Mouse (Mus musculus): ENCODE results near the gene Lrig1. TPM values are rescaled to one million over a fixed set of nuclear protein-coding genes. Genes with fewer than 3 reads are reported as not detected.
A peak's percentile ranks its signal among the peaks of the same experiment; 100 is the strongest.

Lrig1 gene
- total RNA-seq, 2 experiments from 2014 or later = 39.7 to 49.4 TPM

DNA sequence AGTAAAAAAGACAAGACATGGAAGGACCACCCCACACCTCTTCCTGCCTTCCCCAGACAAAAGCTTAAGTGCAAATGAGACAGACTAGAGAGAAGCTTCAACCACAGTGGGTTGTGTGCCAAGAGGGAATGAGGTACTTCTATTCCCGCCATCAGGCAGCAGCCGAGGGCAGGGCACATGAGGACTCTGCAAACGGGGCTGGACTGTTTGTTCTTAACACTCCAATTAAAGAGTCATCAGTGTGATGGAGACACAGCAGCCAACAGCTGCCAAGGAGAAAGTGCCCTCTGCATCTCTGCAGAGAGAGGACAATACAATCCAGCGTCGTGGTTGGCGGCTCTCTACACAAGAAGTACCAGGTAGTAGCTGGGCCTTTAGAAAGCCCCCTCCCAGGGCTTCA lies 71.2 kb downstream of the Lrig1 start:
- intact Hi-C loops (cut with DNase I; ENCODE audit: low total_unique reads) = no loop called here
- no peak for DNase-seq

DNA sequence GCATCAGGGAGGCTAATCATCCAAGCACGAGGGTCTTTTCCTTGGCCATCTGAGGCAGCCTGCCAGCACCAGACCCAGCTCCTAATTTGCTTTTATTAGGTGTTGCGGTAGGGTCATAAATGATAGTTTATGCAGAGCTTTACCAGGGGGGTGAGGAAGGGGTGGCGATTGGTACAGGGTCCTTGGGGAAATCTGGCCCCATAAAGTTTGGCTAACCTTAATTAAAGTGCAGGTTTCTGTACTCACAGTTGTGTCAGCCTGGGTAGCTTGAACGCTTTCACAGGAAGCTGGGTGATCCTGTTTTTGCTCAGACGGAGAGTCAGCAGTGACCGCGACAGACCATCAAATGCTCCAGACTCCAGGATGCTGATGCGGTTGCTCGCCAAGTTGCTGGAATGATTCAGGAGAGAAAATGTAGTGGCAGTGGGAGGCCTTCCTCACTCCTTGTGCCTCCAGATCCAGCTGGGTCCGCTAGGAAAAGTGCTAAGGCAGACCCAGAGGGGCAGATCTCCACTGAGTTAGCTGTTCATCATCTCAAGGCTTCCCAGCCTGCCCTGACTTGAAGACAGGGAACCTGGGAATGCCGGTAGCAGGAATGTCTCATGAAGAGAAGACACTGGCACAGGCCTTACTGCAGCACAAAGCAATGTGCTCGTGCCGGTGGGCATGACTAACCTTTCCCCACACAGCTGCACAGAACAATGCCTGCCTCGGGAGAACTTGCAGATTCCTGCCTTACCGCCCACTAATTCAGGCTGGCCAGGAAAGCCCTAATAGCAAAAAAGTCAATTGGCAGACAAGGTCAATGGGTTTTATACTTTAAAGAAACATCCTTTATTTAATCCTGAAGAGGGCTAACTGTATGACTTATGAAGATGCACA lies 72.0 kb downstream of the Lrig1 start:
- intact Hi-C loops (cut with DNase I; ENCODE audit: low total_unique reads) = no loop called here

DNA sequence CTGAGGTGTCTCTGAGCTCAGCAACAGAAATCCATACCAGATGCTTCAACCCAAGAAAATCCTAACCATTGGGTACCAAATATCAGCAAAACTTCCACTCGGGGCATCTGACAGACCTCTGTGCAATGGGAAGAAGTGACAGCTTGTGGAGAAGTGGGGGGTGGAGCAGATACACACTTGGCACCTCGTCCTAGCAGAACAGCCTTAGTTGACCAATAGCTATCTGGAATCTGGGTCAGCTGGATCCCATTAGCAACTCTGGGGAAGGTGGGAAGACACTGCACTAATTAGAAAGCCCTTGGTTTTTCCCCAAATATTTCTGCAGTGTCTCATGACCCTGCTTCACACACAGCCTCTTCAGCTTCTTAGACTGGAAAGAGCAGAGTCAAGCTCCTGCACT lies 73.2 kb downstream of the Lrig1 start:
- intact Hi-C loops (cut with DNase I; ENCODE audit: low total_unique reads) = no loop called here

More for the DNA sequence above, 72.0 kb downstream of the Lrig1 start:
- no peak for DNase-seq

DNA sequence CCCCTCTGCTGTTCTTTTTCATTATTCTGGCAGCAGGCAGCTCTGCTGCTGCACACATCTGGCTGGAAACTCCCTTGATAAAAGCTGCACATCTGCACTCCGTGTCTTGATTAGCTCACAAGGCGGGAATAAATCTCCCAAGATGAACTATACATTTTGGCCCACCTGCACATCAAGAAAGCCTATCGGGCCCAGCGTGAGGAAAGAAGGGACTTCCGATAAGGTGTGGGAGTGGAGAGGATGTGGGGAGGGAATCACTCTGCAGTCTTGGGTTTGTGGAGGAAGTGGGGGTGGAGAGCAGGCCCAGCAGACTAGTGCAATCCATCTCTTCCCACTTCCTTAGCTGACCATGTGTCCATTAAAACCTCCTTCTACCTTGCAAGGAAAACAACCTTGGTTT lies 74.1 kb downstream of the Lrig1 start:
- intact Hi-C loops (cut with DNase I; ENCODE audit: low total_unique reads) = no loop called here
- no peak for DNase-seq

More for the DNA sequence above, 73.2 kb downstream of the Lrig1 start:
- DNase-seq = no peak

DNA sequence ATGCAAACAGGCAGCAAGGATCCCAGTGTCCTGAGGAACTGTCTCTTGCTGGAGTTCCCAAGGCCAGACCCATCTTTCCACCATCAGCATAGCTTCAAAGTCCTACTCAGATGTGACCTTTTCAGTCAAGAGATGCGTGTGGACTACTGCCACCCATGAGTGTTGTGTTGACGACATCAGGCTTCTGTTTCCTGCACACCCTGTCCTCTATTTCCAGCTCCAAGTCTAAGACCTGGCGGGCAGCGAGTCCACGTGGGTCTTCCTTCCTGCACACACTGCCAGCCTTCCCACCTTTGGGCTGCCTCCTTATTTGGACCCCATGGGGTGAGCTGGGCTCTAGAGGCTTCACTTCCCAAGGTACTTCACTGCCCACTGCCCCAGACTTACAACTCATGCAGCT lies 75.4 kb downstream of the Lrig1 start:
- intact Hi-C loops (cut with DNase I; ENCODE audit: low total_unique reads) = loop anchor here (5.0 kb wide), 1 partner anchor 343 kb away; no protein-coding TSS in a partner anchor
- no peak for DNase-seq

DNA sequence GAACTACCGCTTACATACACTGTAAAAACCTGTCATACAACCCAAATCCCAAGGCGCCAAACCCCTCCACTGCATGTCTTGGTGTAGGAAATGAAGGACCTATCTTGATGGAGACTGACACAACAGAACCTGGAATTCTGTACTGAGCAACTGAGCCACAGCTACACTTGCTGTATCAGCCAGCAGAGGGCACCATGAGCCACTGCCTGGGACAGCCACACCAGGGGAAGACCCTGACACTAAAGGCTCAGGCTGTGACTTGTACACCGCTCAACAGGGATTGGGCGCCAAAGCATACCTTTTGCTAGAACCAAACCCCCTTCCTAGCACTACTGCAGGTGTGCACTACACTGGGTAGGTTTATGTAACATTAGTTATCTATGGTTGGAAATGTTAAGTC lies 77.0 kb downstream of the Lrig1 start:
- DNase-seq = peak; percentile 75
- intact Hi-C loops (cut with DNase I; ENCODE audit: low total_unique reads) = loop anchor here (5.0 kb wide), 1 partner anchor 344 kb away; no protein-coding TSS in a partner anchor

DNA sequence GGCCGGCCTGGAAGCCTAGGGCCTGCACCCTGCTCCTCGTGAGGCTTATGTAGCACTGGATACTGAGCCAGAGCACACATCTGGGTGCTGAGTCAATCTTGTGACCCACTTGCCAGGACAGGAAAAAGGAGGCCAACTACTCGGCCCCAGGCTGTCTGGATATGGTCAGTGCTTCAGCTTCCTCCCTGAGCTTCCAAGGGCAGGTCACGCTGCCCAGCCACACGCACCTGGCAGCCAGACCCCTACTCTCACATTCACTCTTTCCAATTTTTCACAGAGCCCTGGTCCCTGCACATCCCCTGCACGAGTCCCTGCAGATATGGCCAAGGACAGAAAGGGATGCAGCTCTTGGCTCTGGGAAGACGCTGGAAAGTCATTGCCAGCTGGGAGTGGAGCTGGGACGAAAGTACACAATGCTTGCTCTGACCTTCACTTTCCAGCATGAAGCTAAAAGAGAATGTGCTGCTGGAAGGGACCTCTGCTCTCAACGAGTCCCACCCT lies 79.1 kb downstream of the Lrig1 start:
- DNase-seq = peak; percentile 78
- intact Hi-C loops (cut with DNase I; ENCODE audit: low total_unique reads) = loop anchor here (5.0 kb wide), 1 partner anchor 346 kb away; no protein-coding TSS in a partner anchor

DNA sequence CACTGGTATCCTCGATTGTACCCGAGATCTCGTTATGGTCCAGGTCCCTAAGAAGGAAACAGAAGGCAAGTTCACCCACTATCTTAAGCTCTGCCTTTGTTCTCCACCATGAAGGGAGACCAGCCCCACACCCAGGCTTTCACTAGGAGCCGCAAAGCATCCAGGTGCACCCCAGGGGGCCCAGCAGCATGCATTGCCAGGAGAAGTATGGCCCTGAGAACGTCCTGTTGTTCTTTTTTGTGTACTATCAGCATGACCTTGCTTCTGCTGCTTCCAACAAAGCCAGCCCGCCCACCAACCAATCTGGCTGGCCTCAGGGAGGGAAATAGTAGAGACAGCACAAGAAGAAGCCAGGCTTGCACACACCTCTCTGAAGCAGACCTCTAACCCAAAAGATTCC lies 79.7 kb downstream of the Lrig1 start:
- intact Hi-C loops (cut with DNase I; ENCODE audit: low total_unique reads) = loop anchor here (5.0 kb wide), 1 partner anchor 347 kb away; no protein-coding TSS in a partner anchor
- no peak for DNase-seq

DNA sequence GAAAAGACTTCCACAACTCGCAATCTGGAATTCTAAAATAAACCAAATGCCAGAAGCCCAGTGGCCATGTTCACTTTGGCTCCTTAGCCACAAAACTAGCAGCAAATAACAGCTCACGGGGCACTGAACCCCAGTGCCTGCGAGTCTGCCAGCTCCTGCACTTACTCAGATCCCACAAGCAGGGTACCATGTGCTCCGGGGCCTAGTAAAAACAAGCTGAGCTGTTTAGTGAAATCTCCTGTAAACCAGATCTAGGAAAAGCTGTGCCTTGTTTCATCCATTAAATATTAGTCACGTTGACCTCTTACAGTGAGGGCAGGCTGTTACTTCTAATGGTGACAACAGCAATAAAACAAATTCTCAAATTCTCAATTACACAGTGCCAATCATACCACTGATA lies 81.3 kb downstream of the Lrig1 start:
- intact Hi-C loops (cut with DNase I; ENCODE audit: low total_unique reads) = loop anchor here (5.0 kb wide), 1 partner anchor 359 kb away; no protein-coding TSS in a partner anchor

DNA sequence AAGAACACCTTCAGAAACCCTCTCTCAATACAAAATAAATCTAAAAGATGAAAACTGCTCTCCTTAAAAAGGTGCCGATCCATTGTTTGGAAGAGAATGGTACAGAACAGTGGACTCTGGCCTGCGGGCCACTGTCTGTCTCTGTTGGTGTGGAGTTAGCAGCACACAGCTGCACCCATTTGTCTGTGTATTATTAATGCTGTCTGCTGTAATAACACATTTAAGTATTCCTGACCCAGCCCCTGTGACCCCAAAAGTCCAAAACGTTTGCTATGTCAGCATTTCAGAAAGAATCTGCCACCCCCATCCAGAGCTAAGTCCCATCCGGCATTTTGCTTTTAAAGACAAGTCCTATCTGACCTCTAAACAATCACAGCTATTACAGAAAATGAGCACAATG lies 84.0 kb downstream of the Lrig1 start:
- no peak for DNase-seq
- intact Hi-C loops (cut with DNase I; ENCODE audit: low total_unique reads) = loop anchor here (5.0 kb wide), 1 partner anchor 361 kb away; no protein-coding TSS in a partner anchor

More for the DNA sequence above, 81.3 kb downstream of the Lrig1 start:
- DNase-seq = no peak

DNA sequence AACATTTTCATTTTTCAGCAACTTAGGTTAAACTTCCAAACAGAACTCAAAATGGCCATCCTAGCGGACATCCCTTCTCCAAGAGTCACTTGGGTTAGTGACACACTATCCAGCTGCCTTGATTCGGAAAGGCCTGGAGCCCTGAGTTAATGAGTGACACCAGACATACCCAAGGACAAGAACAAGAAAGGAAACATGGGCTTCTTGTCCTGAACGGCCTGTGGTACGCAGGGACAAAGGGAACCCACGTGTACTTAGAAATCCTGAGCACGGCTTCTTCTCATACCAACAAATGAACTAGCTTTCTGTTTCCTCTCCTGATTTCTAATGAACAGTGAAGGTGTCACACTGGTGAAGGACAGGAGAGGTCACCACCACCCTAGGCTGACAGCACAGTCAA lies 85.6 kb downstream of the Lrig1 start:
- DNase-seq = no peak
- intact Hi-C loops (cut with DNase I; ENCODE audit: low total_unique reads) = no loop called here

DNA sequence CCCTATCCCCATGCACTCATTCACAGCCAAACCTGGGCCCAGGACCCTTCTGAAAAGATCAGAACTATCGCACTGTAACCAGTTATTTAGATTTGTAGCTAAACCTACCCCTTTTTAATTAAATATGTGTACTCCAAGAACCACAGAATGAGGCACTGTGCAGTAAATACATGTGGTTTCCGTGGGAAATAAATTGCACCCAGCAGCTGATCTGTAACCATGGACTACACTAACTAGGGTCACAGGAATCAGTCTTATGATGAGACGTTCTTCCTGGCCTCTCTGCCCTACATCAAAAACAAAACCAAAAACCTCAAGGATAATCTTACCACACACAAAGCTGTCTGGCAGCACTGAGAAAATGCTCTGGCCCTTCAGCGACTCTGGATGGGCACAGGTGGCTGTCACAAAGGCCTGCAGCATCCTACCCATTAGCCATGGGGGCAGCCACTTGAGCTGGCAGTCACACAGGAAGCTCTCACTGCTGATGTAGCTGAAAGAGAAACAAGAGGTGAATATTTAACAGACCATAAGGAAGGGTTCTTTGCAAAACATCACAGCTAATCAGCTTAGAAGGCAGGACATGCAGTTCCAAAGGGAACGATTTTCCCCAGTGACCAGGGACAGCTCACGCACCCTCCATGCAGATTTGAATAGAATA lies 86.6 kb downstream of the Lrig1 start:
- intact Hi-C loops (cut with DNase I; ENCODE audit: low total_unique reads) = no loop called here
- no peak for DNase-seq

DNA sequence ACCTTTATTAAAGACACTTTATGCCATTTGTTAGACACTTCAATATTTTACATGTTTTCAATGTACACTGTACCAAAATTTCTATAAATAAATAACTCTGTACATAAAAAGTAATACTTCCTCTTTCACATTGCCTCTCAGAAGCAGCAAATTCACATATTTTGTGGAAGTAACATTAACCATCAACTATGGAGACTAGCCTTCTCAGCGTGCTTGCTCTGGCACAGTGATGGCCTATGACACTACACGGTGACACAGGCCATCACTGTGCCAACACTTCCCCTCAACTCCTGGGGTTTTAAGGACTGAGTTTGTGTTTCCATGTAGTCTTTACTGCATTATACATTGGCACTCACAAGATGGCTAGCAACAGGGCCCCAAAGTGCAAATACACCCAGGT lies 95.4 kb downstream of the Lrig1 start:
- DNase-seq = no peak
- intact Hi-C loops (cut with DNase I; ENCODE audit: low total_unique reads) = loop anchor here (5.0 kb wide), 1 partner anchor 62 kb away; no protein-coding TSS in a partner anchor

DNA sequence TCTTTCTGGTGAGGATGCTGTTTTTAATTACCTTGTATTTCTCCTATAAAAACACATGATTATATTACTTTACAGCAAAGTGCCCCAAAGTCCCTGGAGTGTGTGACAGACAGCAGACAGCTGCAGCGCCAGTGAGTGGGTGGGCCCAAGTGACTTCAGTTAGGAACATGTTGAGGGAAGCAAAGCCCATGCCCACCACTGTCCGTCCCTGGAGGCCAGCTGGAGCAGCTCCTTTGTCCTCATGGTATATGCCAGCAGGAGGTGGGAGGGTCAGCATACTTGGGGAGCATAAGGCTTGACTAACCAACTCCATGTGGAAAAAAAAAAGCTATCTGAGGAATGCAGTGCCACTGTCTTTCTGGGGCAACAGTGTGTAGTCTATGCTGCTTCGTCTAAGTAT lies 95.9 kb downstream of the Lrig1 start:
- no peak for DNase-seq
- intact Hi-C loops (cut with DNase I; ENCODE audit: low total_unique reads) = loop anchor here (5.0 kb wide), 1 partner anchor 62 kb away; no protein-coding TSS in a partner anchor

DNA sequence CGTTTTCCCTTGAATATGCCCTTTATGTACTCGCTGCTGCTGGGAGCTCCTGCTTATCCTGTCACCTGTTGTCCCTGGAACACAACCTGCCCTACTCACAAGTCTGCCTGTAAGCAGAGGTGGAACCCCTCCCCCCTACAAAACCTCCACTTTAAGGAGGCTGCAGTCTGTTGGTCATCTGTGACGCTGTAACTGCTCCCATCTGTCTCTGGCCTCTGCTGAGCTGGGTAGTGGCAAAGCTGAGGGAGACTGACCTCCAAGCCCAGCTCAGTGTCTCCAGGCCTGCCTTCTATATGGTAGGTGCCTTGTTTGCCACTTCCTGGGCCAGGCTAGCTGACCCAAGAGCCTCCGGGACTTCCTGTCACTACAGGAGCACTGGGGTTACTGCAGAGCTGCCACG lies 98.1 kb downstream of the Lrig1 start:
- intact Hi-C loops (cut with DNase I; ENCODE audit: low total_unique reads) = loop anchor here (5.0 kb wide), 1 partner anchor 60 kb away; no protein-coding TSS in a partner anchor
- DNase-seq = no peak

DNA sequence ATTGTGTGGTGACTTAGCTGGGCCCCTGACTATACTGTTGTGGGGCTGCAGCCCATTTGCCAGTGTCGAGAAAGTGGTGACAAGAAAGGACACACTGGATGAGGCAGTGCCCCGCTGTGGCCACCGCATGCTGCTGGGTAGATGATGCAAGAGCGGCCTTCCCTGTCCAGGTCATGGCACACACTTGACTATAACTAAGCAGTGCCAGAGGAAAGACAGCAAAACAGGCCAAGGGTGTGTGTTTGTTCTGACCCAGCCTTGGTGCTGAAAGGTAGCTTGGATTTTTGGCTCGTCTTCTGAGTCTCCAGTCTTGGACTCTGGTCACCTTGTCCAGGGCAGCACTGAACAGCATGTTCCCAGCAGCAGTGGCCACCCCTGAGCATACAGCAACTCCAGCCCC lies 98.9 kb downstream of the Lrig1 start:
- intact Hi-C loops (cut with DNase I; ENCODE audit: low total_unique reads) = loop anchor here (5.0 kb wide), 1 partner anchor 59 kb away; no protein-coding TSS in a partner anchor
- DNase-seq = no peak

DNA sequence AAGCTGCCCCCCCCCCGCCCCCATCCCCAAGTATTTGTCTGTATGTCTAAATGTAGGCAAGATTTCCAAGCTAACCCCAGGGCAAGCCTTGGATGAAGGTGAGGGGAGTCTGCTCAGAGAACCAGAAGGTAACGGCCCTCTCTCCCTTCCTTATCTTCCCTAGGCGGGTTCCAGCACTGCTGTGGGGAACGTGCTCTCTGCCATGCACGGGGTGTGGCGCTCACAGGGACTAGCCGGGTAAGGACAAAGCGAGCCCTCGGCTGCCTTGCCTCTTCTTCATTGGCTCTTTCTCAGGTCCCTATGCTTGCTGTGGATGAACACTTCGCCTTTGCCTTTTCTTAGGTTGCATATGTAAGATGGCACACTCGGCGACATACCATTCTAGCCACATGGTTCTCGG lies 100.9 kb downstream of the Lrig1 start:
- no peak for DNase-seq
- intact Hi-C loops (cut with DNase I; ENCODE audit: low total_unique reads) = no loop called here

DNA sequence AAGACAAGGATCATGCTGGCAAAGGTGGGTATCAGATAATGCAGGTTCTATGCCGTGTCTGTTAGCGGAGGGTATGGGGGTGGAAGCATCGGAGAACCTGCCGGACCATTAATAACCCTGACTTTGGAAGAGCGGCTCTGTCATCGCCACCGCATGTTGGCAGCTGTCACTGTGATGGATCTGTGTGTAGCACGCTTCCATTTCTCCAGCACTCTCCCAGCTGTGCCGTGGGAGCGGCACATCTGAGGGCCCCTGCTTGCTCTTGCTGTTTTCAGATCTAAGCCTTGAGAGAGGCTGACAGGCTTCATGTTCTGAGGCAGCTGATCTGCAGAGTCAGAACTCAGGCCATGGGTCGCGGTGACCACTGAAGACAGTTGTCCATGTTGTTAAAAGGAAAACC lies 101.5 kb downstream of the Lrig1 start:
- intact Hi-C loops (cut with DNase I; ENCODE audit: low total_unique reads) = no loop called here
- DNase-seq = no peak

DNA sequence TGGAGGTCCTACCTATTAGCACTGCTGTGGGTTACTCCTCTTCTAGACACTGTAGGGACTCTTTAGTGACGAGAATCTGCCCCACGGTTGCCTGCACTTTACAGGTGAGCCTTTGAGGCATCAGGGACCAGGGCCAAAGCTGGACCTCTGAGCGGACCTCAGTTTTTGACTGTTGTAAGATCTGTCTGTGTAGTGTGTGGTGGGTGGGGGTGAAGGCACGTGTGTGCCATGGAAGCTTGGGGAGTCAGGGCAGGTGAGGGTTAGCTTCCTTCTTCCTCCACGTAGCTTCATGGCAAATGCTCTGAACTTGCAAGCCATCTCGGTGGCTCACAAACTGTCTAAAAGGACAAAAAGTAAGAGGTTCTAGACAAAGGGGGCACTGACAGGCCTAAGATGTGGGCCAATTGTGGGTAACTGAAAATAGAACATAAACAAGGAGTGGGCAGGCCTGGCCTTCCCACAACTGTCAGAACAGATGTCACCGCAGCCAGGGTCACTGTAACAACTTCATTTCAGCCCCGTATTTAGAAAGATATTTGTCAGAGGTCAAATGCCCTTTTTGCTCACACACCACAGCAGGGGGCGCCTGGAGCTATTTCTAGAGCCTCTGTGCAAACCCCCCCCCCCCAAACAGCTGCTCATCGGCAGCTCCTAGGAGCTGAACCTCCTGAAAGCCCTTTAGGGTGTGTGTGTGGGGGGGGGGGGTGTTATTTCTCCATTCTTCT lies 103.0 kb downstream of the Lrig1 start:
- peak; percentile 52 for DNase-seq
- intact Hi-C loops (cut with DNase I; ENCODE audit: low total_unique reads) = no loop called here

Data from gastrocnemius, postnatal 14 days (tissue).